Mouse (Mus musculus): Measurements from ENCODE around the gene Pcbp1.
"Not testable (repeated sequence)": the region's sequence is repeated elsewhere in the genome, so short reads cannot be mapped to it uniquely, and the experiment has no call there.

Gene Pcbp1

DNA sequence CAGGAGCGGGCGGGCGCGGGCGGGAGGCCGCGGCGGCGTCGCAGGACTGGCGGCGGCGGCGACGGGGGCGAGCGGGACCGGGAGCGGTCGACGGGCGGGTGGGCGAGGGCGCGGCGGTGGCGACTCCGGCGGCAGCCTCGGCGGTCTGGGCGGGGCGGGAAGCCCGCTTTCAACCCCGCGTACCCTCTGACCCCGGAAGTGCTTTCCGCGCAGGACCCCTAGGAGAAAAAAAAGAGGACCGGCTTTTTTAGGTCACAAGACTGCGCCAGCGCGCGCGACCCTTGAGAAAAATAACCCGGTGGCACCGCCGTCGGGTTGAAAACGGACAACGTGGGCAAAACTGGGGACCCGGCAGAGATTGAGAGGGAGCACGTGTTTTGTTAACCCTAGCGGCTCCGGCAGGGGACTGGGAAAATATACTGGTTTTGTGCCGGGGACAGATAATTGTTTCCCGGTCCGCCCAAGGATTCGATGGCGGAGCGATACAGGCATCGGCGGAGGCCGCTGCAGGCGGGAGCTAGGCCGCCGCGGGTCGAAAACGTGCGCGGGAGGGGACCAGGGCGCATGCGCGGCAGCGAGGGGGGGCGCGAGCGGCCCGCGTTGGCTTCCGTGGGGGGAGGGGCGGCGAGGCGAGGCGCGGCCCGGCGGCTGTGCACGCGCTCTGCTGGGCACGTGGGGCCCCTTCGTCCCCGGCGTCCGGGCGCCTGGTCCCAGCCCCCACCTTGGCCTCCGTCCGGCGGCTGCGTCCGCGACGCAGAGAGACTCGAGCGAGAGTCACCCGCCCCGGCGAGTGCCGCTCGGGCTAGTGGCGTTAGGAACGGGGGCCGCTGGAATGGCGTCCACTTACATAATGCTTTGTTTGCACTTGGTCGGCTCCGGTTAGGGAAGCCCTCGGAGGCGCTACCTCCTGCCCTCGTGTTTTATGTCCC, at the start of gene Pcbp1:
Gene Pcbp1, minus strand, starts transcription at position 290 of the 929 bp plus-strand sequence.
- in situ Hi-C loops (cut with MseI, MboI): no loop called here

DNA sequence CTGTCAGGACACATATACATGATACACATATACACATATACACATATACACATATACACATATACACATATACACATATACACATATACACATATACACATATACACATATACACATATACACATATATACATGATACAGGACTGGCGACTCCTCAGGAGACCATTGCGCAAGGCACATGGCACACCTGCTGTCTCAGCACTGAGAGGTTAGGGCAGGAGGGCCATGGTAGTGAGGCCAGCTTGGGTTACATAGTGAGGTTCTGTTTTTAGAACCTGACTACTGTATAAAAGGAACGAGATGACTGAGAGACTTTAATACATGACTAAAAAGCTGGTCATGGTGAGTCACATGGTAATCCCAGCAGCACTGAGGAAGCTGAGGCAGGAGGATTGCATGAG, 48.4 kb upstream of the Pcbp1 start:
- in situ Hi-C loops (cut with MseI, MboI): no loop called here

DNA sequence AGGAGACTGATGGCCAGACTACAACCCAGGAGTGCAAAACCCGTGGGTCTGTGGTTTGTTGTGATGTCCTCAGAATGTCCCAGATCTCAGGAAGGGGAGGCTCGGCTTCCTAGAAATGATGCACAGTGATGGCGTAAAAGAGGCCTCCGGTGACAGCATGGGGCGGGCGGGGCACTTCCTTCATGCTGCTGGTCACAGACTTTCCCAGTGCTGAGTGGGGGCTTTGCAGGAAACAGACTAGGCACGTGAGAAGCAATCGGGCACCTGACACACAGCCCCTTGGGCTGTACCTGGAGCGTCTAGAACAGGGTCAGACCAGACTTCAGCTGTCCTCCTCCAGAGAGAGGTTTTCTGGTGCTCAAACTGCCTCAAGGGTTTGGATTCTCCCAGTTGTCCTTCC, 44.7 kb upstream of the Pcbp1 start:
- in situ Hi-C loops (cut with MseI, MboI): no loop called here

DNA sequence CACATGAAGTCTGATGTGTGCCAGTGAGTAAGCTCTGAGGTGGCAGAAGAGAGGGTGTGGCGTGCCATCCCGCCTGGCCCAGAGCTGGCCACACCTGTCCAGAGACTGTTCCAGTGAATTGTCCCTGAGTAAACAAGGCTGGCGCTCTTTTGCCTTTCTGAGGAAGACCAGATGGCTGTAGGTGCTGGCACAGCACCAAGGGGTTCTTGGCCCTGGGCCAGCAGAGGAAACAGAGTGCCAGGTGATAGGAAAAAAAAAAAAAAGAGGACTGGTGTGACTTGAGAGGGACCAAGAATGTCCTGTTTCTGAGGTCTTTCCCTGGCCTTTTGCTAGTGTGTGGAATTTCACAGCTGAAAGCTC, 43.3 kb upstream of the Pcbp1 start:
- in situ Hi-C loops (cut with MseI, MboI): no loop called here

DNA sequence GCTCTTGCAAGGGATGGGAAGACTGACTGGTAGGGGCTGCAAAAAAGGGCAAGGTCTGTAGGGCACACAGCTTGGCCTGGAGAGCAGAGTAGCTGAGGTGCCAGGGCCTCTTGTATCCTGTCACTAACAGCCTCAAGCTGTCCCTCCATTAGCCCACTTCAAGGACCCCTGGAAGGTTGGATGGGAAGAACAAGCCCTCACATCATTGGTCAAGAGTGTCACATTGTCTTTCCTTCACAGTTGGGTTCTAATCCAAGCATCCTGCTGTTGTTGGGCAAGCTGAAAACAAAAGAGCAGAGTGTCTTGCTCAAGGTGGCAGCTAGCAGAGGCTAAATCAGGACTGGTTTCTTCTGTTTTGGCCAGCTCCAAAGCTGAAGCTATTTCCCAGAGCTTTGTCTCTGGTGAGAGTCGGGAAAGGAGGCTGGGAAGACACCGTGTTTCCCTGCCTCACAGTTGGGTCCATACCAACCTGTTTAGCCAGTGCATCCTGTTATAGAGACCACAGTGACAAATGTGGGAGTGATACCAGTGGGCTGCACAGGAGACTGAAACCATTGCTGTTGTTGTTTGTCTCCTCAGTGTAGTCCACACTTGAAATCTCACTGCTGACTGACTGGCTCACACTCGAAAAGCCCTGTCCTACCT, 42.8 kb upstream of the Pcbp1 start:
- in situ Hi-C loops (cut with MseI, MboI): no loop called here

DNA sequence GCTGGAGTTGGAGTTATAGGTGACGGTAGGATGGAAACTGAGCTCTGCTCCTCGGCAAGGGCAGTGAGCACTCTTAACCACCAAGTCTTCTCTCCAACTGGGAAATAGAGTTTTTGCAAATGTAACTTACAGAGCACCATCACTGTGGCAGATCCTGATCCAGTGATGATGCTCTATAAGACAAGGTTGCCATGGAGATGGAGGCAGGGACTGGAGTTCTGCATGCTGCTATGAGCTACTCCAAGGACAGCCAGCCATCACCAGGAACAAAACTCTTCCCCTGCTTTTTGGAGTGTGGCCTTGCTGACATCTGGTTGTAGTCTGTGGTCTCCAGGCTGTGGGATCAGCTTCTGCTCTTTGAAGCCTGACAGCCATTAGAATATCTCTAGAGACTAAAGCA, 39.7 kb upstream of the Pcbp1 start:
- in situ Hi-C loops (cut with MseI, MboI): no loop called here

DNA sequence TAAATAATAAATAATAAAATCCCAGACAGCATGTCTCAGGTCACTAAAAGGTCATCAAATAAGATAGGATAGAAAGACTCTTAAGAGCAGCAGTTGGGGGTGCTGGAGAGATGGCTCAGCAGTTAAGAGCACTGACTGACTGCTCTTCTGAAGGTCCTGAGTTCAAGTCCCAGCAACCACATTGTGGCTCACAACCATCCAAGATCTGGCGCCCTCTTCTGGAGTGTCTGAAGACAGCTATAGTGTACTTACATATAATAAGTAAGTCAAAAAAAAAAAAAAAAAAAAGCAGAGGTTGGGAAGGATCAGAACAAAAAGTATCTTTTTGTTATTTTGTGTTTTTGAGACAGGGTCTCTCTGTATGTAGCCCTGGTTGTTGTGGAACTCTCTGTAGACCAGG, 31.1 kb upstream of the Pcbp1 start:
- in situ Hi-C loops (cut with MseI, MboI): not testable (repeated sequence)

DNA sequence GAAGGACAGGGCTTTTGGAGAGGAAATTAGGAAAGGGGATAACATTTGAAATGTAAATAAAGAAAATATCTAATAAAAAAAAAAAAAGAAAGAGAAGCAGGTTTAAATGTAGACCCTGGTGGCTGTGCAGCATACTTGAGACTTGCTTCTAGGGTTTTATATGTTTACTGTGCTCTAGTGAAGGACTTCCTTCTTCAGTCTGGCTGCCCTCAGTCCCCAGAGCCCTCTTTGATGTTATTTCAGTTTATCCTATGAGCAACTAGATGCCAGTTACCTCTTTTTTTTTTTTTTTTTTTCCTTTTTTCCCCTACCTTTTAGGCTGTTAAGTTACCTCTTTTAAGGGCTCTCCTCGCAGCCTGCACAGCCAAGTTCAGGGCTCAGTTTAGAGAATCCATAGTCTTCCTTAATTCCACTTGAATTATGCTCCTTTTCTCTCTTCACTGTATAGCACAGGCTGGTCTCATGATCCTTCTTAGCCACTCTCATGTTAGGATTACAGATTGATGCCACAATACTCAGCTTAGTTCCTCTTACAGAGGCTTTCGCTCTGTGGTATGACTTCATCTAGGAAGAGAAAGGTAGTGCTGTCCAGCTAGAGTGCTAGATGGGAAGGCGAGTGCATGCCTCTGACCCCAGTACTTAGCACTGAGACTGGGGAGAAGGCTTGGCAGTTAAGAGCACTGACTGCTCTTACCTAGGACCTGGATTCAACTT, 30.4 kb upstream of the Pcbp1 start:
- in situ Hi-C loops (cut with MseI, MboI): no loop called here

DNA sequence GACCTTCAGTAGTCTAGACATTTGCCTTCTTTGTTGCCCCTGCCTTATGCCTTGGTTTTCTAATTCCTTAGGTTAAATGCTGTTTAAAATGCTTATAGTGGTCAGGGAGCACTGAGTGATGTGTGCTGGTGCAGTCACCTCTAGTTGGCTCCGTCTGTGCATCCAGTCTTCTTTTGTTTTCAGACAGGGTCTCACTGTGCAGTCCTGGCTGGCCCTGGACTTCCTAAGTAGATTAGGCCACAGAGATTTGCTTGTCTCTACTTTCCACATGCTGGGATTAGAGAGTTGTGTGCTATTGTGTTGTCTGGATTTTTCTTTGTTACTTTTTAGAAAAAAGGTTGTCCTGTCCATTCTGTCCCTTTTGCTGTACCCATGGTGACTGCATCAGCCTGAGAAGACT, 24.5 kb upstream of the Pcbp1 start:
- in situ Hi-C loops (cut with MseI, MboI): no loop called here

DNA sequence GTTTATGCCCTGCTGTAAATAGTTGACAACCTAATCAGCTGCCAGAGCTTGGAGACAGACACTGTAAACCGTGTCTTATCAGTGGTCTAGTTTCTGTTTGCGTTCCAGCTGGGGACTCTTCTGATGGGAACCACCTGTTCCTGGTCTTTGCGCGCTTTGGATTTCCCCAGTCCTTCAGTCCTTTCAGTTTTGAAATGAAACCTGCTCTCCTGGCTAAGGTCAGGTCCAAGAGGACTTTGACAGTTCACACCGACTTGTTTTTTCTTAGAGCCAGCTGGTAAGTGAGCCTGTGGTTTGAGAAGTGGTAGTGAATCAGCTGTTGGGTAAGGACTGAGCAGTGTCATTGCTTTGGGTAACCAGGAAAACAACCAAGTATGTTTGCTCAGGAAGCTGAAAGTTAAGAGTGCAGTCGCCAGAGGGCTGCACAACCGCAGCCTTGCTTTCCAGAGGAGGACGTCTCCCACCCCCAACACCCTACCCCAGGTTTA, 21.8 kb upstream of the Pcbp1 start:
- in situ Hi-C loops (cut with MseI, MboI): loop anchor here in 1 of 2 experiments (10.0 kb wide), 1 partner anchor 127 kb away; no protein-coding TSS in a partner anchor

DNA sequence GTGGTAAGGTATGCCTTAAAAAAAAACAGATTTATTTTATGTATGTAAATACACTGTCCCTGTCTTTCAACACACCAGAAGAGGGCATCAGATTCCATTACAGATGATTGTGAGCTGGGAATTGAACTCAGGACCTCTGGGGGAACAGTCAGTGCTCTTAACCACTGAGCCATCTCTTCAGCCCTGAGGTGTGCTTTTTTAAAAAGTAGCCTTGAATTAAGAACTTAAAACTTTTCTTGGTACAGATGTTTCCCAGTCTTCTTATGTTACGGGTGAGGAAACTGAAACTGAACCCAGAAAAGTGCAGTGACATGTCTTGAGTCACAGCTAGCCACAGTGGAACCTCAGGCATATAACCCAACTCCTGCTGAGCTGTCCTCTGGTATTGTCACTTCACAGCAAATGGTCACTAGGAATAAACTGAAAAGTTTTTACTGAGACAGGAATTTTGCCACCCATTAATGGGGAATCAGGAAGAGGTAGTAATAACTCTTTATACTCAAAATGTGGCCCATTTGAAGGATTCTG, 21.2 kb upstream of the Pcbp1 start:
- in situ Hi-C loops (cut with MseI, MboI): loop anchor here in 1 of 2 experiments (10.0 kb wide), 1 partner anchor 128 kb away; no protein-coding TSS in a partner anchor

DNA sequence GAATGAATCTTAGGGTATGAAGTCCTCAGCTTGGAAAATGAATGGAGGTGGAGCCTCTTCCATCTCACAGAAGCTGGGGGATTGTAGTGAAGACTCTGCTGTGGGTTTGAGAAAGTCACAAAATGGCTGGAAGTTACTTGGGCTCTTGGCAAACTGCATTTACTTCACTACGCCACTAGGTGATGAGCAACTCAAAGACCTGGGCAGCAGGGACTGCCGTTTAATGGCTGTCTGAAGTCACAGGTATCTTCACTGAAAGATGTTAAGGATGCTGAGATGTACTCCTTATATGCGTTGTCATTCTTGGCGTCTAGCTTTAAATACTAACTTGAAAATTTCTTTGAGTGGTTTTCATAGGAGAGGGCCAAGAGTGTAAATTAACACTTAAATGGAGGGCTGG, 19.1 kb upstream of the Pcbp1 start:
- in situ Hi-C loops (cut with MseI, MboI): loop anchor here in 1 of 2 experiments (10.0 kb wide), 1 partner anchor 130 kb away; no protein-coding TSS in a partner anchor

DNA sequence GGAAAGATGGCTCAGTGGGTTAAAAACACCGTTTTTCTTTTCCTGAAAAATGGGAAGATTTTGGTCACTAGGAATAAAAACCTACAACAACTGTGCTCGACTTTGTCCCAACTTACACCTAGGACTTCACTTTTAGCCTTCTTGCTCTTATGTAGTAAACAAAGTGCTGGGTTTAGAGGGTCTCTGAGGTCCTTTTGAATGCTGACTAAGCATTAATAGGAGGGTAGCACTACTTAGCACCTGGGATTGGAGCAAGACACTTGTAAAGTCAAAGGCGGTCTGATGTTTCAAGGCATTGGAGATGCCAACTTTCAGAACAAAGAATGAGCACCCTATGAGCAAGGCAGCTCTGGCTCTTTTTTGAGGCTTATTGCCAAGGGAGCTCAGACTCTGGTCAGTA, 17.7 kb upstream of the Pcbp1 start:
- in situ Hi-C loops (cut with MseI, MboI): loop anchor here in 1 of 2 experiments (10.0 kb wide), 1 partner anchor 131 kb away; no protein-coding TSS in a partner anchor

DNA sequence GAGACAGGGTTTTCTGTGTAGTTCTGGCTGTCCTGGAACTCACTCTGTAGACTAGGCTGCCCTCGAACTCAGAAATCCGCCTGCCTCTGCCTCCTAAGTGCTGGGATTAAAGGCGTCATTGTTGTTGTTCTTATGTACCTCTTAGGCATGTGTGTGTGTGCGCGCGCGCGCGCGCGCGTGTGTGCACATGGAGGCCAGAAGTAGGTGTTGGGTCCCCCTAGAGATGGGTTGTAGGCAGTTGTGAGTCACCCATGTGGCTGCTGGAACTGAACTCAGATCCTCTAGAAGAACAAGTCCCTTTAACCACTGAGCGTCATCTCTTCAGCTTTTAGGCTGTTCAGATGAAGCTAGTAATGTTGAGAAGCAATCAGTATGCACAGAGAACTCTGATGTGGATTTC, 16.9 kb upstream of the Pcbp1 start:
- in situ Hi-C loops (cut with MseI, MboI): loop anchor here in 1 of 2 experiments (10.0 kb wide), 1 partner anchor 132 kb away; no protein-coding TSS in a partner anchor

DNA sequence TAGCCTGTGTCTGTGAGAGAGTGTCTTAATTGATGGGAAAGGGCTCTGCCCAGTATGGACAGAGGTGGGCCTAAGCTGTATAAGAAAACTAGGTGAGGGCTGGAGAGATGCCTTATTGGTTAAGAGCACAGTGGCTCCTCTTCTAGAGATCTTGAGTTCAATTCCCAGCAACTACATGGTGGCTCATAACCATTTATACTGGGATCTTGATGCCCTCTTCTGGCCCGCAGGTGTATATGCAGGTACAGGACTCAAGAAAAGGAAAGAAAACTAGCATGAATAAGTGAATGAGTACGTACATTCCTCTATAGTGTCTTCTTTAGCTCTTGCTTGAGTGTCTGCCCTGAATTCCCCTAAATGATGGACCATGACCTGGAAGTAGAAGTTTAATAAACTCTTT, 15.5 kb upstream of the Pcbp1 start:
- in situ Hi-C loops (cut with MseI, MboI): loop anchor here in 1 of 2 experiments (10.0 kb wide), 1 partner anchor 133 kb away; no protein-coding TSS in a partner anchor

DNA sequence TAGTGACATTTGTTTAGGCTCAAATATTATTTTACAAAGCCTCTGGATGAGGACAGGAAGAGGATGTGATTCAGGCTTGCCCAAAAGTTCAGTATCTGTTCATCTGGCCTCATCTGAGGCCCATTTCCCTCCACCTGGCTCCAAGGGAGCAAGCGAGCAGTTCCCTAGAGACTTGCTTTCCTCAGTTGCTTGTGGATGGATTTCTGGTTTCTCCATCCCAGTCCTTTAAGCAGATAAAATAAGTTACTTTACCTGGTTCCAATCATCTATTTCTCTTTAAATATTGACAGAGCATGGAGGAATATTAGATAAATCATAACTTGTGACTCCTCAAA, 2.3 kb upstream of the Pcbp1 start:
- in situ Hi-C loops (cut with MseI, MboI): no loop called here

DNA sequence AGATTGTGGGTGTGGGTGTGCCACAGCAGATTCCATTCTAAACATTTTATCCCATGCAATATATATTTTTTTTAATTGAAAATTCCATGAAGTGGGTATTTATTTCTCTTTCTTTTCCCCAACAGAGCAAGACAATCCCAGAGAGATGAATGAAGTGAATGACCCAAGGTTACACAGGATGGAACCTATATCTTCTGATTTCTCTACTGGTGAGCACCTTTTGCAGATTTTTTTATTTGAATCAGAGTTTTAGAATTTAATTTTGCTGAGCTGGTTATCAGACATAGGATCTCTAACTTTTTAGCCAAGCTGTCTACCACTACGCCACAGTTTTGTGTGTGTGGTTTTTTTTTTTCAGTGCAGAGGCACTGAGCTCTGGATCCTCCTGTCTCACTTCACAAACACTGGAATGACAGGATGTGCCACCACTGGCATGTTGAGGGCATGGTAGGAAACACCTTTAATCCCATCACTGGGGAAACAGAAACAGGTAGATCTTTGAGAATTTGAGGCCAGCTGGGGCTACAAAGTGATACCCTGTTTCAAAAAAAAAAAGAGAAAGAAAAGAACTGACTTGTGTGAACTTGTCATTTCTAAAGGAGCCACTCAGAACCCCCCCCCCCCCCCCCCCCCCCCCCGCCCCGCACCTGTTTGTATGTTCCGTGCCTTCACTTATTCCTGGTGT, 1.8 kb upstream of the Pcbp1 start:
- in situ Hi-C loops (cut with MseI, MboI): no loop called here

DNA sequence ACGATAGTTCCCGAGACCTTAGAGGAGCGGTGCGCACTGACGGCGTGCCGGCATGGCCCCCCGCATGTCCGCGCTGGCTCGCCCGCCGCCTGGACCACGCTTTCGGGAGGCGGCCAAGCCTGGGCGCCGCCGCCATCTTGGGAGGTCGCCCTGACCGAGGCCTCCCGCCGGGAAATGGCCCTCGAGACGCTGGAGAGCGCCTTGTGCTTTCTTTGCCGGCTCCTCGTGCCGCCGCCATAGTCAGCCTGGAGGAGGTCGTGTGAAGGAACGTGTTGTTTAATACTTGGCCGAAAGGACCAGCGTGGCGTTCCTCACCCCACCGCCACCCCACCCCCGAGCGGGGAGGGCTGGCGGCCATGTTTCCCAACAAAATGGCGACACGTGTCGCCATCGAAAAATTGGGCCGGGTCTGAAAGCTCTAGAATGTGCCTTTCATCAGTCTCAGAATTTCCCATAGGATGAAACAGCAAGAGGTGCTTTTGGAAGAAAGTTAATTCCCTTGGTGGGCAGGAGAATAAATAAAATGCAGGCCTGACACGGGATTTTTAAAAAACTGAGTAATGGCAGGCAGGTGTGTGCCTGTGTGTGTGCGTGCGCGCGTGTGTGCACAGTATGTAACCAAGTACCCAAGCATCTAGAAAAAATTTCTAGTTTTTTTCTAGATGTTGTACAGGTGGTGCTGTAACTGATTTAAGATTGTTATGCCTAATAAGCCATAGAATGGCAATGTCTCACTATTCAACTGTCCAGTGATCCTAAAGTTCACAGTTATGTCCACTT, 1.0 kb upstream of the Pcbp1 start:
- in situ Hi-C loops (cut with MseI, MboI): no loop called here

DNA sequence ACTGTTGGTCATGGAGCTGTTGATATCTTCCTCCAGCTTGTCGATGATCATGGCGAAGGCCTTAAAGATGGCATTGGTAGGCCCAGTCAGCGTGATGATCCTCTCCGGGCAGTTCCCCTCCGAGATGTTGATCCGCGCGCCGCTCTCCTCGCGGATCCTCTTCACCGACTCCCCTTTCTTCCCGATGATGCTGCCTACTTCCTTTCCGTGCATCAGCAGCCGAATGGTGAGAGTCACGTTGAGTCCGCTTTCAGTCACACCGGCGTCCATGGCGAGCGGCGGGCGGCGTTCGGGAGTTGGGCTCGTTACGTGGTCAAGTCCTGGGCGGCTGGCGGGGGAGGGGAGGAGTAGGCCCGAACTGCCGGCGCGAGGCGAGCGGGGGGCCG, 482 bp downstream of the Pcbp1 start:
- in situ Hi-C loops (cut with MseI, MboI): no loop called here

DNA sequence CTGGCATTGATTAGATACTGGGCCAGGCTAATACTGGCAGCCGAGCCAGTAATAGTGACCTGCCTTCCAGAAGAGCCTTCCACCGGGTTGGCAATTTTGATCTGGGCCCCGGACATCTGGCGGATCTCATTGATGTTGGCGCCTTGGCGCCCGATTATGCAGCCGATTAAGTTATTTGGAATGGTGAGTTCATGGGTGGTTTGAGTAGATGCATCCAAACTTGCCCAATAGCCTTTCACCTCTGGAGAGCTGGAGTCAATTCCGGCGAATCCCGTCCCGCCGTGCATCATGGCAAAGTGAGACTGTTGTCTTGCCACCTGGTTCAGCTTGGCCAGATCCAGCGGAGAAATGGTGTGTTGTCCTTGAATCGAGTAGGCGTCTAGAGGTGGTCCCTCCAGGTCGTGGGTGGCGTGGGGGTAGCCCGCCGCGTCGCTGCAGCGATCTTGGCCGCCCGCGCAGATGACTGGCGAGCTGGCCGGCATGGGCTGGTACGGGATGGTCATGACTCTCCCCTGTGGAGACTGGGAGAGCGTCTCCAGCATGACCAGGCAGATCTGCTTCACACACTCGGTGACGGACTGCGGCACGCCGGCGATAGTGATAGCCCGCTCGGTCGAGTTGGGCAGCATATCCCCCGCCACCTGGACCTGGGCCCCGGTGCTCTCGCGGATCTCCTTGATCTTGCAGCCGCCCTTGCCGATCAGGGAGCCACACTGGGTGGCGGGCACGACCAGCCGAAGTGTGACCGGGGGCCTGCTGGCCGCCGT, 1.1 kb downstream of the Pcbp1 start:
- in situ Hi-C loops (cut with MseI, MboI): no loop called here

All from mouse trophoblast stem cell (cell line).